Mouse (Mus musculus): Measurements from ENCODE around the gene F3.

GRCm38 (mm10) chr3:121713816-121714215, 9.5 kb upstream of the F3 start:
- TF ChIP-seq CTCF (conservative IDR thresholded peaks at IDR 0.05; ENCODE audit: insufficient read depth, insufficient read length, low read depth, low read length): no peak
- TF ChIP-seq POLR2A (IDR thresholded peaks at IDR 0.05; ENCODE audit: low read depth, low read length): no peak

All from kidney, adult 2 months (tissue).